Mouse (Mus musculus): ENCODE measurements at regions not wholly inside any gene's neighbourhood (a gene's known extent, or its start where the extent isn't known, plus 50 kb on each side); places are given as distances from the start of the nearest gene placed in this dataset.
"Not testable (repeated sequence)": the region's sequence is repeated elsewhere in the genome, so short reads cannot be mapped to it uniquely, and the experiment has no call there.

DNA sequence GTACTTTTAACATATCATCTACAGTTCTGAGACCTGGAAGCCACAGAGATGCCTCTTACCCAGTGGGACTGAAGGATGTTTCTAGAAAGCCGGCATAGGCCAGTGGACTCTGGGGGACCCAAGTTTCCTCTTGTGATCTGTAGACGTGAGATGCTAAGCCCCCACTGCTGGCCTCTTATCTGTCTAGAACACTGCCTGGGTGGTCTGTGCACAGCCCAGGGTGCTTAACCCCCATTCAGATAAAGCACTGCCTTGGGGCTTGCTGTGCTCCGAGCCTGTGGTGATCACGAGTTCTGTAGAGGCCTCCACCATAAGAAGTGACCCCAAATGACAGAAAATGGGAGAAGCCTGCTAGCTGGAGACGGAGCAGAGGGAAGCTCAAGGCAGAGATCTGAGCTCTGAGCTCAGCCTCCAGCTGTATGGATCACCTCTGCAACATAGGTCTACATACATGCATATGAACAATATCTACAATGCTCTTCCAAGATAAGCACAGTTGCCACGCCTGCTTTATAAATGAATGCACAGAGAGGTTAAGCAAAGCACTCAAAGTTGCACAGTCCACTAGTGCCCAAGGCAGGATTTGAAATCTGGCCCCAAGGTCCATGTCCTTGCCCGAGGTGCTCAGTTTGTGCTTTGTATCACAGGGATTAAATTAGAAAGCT, 137.7 kb upstream of the Ubl3 start:
- no peak for ATAC-seq (ENCODE audit: low read depth)
- 52% methylated on average over 7 of the region's 7 CpGs for WGBS

DNA sequence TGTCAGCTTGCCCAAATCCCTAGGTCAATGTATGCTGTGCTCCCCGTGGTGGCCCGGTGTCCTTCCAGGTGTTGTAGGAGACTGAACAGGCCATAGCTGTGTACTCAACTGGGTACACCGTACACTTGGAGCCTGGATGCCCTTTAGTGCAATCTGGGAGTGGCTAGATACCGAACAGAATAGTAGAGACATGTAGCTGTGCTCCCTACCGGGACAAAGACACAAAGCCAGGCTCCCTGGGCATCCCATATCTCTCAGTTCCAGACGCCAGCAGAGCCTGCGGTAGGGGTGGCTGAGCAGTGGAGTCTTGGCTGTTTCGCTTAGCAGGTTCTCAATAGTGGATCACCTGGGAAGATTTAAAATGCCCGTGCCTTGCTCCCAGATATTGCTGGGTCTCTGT, 136.7 kb upstream of the Ubl3 start:
- ATAC-seq (ENCODE audit: low read depth), result no peak
- peaks cover 9% of the 10 kb centered on the region for H3K4me1 ChIP-seq (replicated peaks; ENCODE audit: control insufficient read depth, insufficient read depth, low read length)
- H3K36me3 ChIP-seq (ENCODE audit: control insufficient read depth, insufficient read depth, low read length), result no peaks in the 10 kb centered on the region
- no peak overlapping the region for H3K4me2 ChIP-seq (ENCODE audit: low read depth, low read length)
- no peak overlapping the region for H3K9ac ChIP-seq (ENCODE audit: low read length)
- no peaks in the 10 kb centered on the region for H3K27me3 ChIP-seq (ENCODE audit: control insufficient read depth, insufficient read depth, low read depth, low read length)
- H3K4me3 ChIP-seq (ENCODE audit: low read length), result no peak overlapping the region
- H3K27ac ChIP-seq (ENCODE audit: low read length), result no peak overlapping the region
- 78% methylated on average over 9 of the region's 9 CpGs for WGBS
- H3K9me3 ChIP-seq (ENCODE audit: control insufficient read depth, low read length), result 0 out of 2 replicates have a peak, but pooled peaks cover 3% of the 10 kb centered on the region

More for the DNA sequence above, 137.7 kb upstream of the Ubl3 start:
- Histone ChIP-seq H3K27ac (ENCODE audit: low read length) (no peak overlapping the region), H3K9ac (ENCODE audit: low read length) (no peak overlapping the region), H3K4me3 (ENCODE audit: low read length) (no peak overlapping the region), H3K4me1 (replicated peaks; ENCODE audit: control insufficient read depth, insufficient read depth, low read length) (peaks cover 9% of the 10 kb centered on the region), H3K27me3 (ENCODE audit: control insufficient read depth, insufficient read depth, low read depth, low read length) (no peaks in the 10 kb centered on the region), H3K4me2 (ENCODE audit: low read depth, low read length) (no peak overlapping the region), H3K36me3 (ENCODE audit: control insufficient read depth, insufficient read depth, low read length) (no peaks in the 10 kb centered on the region), H3K9me3 (ENCODE audit: control insufficient read depth, low read length) (0 out of 2 replicates have a peak, but pooled peaks cover under 1% of the 10 kb centered on the region)

DNA sequence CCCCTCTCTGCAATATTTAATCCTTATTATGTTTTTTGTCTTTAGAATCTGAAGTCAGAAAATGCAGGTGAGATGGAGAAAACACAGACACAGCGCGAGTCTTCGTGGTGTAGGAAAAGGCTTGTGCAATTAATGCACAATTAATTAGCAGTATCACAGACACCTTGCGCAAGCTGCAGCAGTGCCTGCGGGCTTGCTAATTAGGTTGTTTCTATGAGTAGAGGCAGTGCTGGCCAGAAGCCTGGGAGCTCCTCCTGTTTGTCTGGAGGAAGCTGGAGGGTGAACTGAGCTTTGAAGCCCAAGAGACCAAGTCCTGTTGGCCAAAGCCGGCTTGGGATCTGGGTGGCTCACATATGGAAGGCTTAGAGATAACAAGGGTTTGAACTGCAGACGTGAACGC, 135.9 kb upstream of the Ubl3 start:
- Histone ChIP-seq H3K4me2 (ENCODE audit: low read depth, low read length) (no peak overlapping the region), H3K4me1 (replicated peaks; ENCODE audit: control insufficient read depth, insufficient read depth, low read length) (peaks cover 9% of the 10 kb centered on the region), H3K4me3 (ENCODE audit: low read length) (no peak overlapping the region), H3K36me3 (ENCODE audit: control insufficient read depth, insufficient read depth, low read length) (no peaks in the 10 kb centered on the region), H3K9ac (ENCODE audit: low read length) (no peak overlapping the region), H3K27ac (ENCODE audit: low read length) (no peak overlapping the region), H3K9me3 (ENCODE audit: control insufficient read depth, low read length) (0 out of 2 replicates have a peak, but pooled peaks cover 3% of the 10 kb centered on the region), H3K27me3 (ENCODE audit: control insufficient read depth, insufficient read depth, low read depth, low read length) (no peaks in the 10 kb centered on the region)
- no peak for ATAC-seq (ENCODE audit: low read depth)
- 66% methylated on average over 8 of the region's 8 CpGs for WGBS

DNA sequence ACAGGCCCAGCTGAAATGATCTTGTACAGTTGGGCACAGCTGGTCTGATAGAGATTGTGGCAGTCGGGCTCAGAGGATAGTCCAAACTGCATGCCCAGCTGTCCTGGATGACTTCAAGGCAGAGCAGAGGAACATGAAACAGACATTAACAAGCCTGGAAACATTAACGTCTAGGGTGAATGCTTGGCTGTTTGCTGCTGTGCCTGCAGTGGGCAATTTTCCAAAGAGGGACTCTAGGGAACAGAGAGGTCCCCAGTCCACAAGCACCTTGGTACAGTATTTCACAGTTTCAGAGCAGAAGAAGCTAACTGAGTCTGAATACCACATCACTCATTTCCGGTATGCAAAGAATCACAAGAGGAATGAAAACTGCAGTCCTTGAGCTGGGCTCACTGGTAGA, 135.2 kb upstream of the Ubl3 start:
- H3K27ac ChIP-seq (ENCODE audit: low read length), result no peak overlapping the region
- peaks cover 9% of the 10 kb centered on the region for H3K4me1 ChIP-seq (replicated peaks; ENCODE audit: control insufficient read depth, insufficient read depth, low read length)
- ATAC-seq (ENCODE audit: low read depth), result no peak
- no peak overlapping the region for H3K9ac ChIP-seq (ENCODE audit: low read length)
- H3K4me3 ChIP-seq (ENCODE audit: low read length), result no peak overlapping the region
- 0 out of 2 replicates have a peak, but pooled peaks cover 3% of the 10 kb centered on the region for H3K9me3 ChIP-seq (ENCODE audit: control insufficient read depth, low read length)
- H3K27me3 ChIP-seq (ENCODE audit: control insufficient read depth, insufficient read depth, low read depth, low read length), result no peaks in the 10 kb centered on the region
- H3K4me2 ChIP-seq (ENCODE audit: low read depth, low read length), result no peak overlapping the region
- H3K36me3 ChIP-seq (ENCODE audit: control insufficient read depth, insufficient read depth, low read length), result no peaks in the 10 kb centered on the region
- WGBS, result 36% methylated on average over 3 of the region's 3 CpGs

DNA sequence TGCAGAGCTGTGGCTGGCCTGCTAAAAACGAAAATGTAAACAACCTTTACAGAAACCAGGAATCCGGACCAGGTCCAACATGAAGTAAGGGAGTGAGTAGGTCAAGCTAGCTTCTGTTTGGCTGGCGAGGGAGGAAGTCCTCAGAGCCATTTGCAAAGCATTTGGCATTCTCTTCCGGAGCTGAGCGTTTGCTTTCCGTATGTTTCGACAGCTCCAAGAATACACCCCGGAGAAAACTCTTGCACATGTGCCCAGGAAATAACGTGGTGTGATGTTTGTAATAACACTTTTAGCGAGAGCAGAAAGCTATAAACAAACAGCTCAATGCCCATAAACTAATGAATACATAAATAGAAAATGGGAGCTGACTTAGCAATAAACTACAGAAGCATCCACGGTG, 131.6 kb upstream of the Ubl3 start:
- H3K4me2 ChIP-seq (ENCODE audit: low read depth, low read length), result no peak overlapping the region
- H3K4me1 ChIP-seq (replicated peaks; ENCODE audit: control insufficient read depth, insufficient read depth, low read length), result no peaks in the 10 kb centered on the region; the same call in 1 of the 2 replicates
- H3K27me3 ChIP-seq (ENCODE audit: control insufficient read depth, insufficient read depth, low read depth, low read length), result no peaks in the 10 kb centered on the region
- no peak overlapping the region for H3K9ac ChIP-seq (ENCODE audit: low read length)
- WGBS, result 33% methylated on average over 11 of the region's 11 CpGs
- 0 out of 2 replicates have a peak, but pooled peaks cover 3% of the 10 kb centered on the region for H3K9me3 ChIP-seq (ENCODE audit: control insufficient read depth, low read length)
- no peak overlapping the region for H3K27ac ChIP-seq (ENCODE audit: low read length)
- no peaks in the 10 kb centered on the region for H3K36me3 ChIP-seq (ENCODE audit: control insufficient read depth, insufficient read depth, low read length)
- ATAC-seq (ENCODE audit: low read depth), result peak; percentile 34; the same call in 1 of the 2 replicates
- H3K4me3 ChIP-seq (ENCODE audit: low read length), result no peak overlapping the region

DNA sequence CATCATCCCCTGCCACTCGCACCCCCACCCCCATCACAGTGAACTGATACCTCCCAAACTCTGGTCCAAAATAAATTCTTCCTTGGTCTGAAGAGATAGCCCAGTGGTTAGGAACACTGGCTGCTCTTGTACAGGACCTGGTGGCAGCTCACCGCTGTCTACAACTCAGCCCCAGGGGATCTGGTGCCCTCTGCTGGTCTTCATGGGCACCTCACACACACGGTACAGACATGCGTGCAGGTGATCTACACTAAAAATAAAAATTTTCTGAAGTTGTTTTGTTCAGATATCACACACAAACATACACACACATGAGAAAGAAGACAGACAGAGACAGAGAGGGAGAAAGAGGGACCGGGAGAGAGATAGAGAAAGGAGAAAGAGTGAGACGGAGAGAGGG, 130.0 kb upstream of the Ubl3 start:
- Histone ChIP-seq H3K4me2 (ENCODE audit: low read depth, low read length) (no peak overlapping the region), H3K4me1 (replicated peaks; ENCODE audit: control insufficient read depth, insufficient read depth, low read length) (no peaks in the 10 kb centered on the region; the same call in 1 of the 2 replicates), H3K27me3 (ENCODE audit: control insufficient read depth, insufficient read depth, low read depth, low read length) (no peaks in the 10 kb centered on the region), H3K4me3 (ENCODE audit: low read length) (no peak overlapping the region), H3K36me3 (ENCODE audit: control insufficient read depth, insufficient read depth, low read length) (no peaks in the 10 kb centered on the region), H3K27ac (ENCODE audit: low read length) (no peak overlapping the region), H3K9ac (ENCODE audit: low read length) (no peak overlapping the region), H3K9me3 (ENCODE audit: control insufficient read depth, low read length) (0 out of 2 replicates have a peak, but pooled peaks cover 3% of the 10 kb centered on the region)
- WGBS, result 94% methylated on average over 6 of the region's 6 CpGs
- ATAC-seq (ENCODE audit: low read depth), result no peak

DNA sequence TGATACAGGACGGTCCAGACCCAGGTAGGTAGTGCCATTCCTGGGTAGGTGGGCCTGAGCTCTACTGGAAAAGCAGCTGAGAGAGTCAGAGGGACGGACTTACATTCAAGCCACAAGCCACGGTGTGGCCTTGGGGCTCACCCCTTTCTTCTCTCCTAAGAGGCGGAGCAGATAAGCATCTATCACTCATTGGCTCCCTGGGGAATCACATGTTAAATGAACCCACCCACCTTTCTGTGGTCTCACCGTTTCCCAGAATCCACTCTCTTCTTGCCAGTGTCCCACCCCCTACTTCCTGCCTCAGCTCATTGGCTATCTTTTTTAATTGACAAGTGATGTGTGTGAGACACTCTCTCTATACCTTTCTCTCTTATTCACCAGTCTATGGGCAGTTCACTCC, 127.8 kb upstream of the Ubl3 start:
- 89% methylated on average over 5 of the region's 5 CpGs for WGBS
- Histone ChIP-seq H3K4me2 (ENCODE audit: low read depth, low read length) (no peak overlapping the region), H3K27ac (ENCODE audit: low read length) (no peak overlapping the region), H3K9ac (ENCODE audit: low read length) (no peak overlapping the region), H3K27me3 (ENCODE audit: control insufficient read depth, insufficient read depth, low read depth, low read length) (no peaks in the 10 kb centered on the region), H3K36me3 (ENCODE audit: control insufficient read depth, insufficient read depth, low read length) (no peaks in the 10 kb centered on the region), H3K4me1 (replicated peaks; ENCODE audit: control insufficient read depth, insufficient read depth, low read length) (no peaks in the 10 kb centered on the region; the same call in 1 of the 2 replicates), H3K9me3 (ENCODE audit: control insufficient read depth, low read length) (0 out of 2 replicates have a peak, but pooled peaks cover 3% of the 10 kb centered on the region), H3K4me3 (ENCODE audit: low read length) (no peak overlapping the region)
- no peak for ATAC-seq (ENCODE audit: low read depth)

DNA sequence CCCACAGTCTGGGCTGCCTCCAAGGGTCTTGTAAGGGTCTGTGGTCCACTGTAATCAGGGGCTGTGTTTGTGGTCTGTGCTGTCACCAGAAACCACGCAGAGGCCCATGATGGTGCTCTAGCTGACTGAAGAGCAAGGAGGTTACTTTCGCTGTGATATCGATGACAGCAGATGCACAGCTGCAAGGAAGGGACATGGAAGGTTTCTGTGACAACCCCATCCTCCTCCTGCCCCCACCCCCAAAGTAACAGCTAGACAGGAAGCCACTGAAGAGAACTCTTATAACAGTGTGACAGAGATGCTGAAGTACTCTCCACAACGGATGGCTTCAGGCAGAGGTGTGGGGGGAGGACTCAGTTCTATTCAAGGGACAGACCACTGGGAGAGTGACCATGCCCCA, 127.0 kb upstream of the Ubl3 start:
- WGBS, result 81% methylated on average over 4 of the region's 4 CpGs
- no peak overlapping the region for H3K4me3 ChIP-seq (ENCODE audit: low read length)
- H3K36me3 ChIP-seq (ENCODE audit: control insufficient read depth, insufficient read depth, low read length), result no peaks in the 10 kb centered on the region
- no peak overlapping the region for H3K4me2 ChIP-seq (ENCODE audit: low read depth, low read length)
- no peak overlapping the region for H3K9ac ChIP-seq (ENCODE audit: low read length)
- no peak overlapping the region for H3K27ac ChIP-seq (ENCODE audit: low read length)
- no peak for ATAC-seq (ENCODE audit: low read depth)
- no peaks in the 10 kb centered on the region for H3K27me3 ChIP-seq (ENCODE audit: control insufficient read depth, insufficient read depth, low read depth, low read length)
- no peaks in the 10 kb centered on the region for H3K9me3 ChIP-seq (ENCODE audit: control insufficient read depth, low read length)
- H3K4me1 ChIP-seq (replicated peaks; ENCODE audit: control insufficient read depth, insufficient read depth, low read length), result no peaks in the 10 kb centered on the region; the same call in 1 of the 2 replicates

DNA sequence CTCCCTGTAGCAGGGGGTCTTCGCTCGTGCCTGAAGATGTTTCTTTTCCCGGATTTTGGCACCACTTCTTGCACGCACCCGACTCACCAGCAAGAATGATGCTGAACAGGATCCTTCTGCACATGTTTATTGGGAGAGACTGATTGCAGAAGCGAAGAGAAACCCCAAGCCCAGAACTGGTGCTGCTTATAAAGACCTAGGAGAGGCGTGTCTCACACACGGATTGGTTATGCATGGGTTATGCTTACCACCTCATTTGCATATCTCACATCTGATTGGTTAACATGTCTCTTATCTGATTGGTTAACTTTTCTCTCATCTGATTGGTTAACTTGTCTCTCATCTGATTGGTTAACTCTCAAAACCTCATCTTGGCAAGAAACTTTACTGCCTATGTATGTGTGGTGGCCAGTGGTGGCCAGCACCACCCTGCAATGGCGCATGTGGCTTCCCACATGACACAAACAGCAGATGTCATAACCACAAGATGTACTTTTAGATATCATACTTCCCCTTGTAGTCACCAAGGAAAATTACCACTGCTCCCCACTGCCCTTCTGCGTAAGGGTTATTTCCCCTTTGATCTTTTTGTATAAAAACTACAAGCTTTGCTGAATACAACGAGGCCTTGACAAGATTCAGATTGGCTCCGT, 125.8 kb upstream of the Ubl3 start:
- ATAC-seq (ENCODE audit: low read depth); H3K4me1 ChIP-seq (replicated peaks; ENCODE audit: control insufficient read depth, insufficient read depth, low read length); H3K4me3 ChIP-seq (ENCODE audit: low read length); H3K9me3 ChIP-seq (ENCODE audit: control insufficient read depth, low read length); H3K27ac ChIP-seq (ENCODE audit: low read length); H3K27me3 ChIP-seq (ENCODE audit: control insufficient read depth, insufficient read depth, low read depth, low read length); H3K9ac ChIP-seq (ENCODE audit: low read length); H3K4me2 ChIP-seq (ENCODE audit: low read depth, low read length); H3K36me3 ChIP-seq (ENCODE audit: control insufficient read depth, insufficient read depth, low read length): not testable (repeated sequence)
- WGBS, result 88% methylated on average over 12 of the region's 12 CpGs

Data from lung, embryonic 16.5 days (tissue).